ENCODE assay signal across 8 mouse cellular contexts in genomic region chr14:50895985-50896746, GRCm38 (mm10). TPM values are rescaled to one million over a fixed set of nuclear protein-coding genes. Genes with fewer than 3 reads are reported as not detected.
DNase-seq lines count a peak whose midpoint lies in the region; ATAC-seq lines count a peak whose summit lies in the region.

No protein-coding gene starts in this region.

- peak; percentile 49 for DNase-seq in adrenal gland, adult 8-10 months
- DNase-seq in gastrocnemius, postnatal 36 days: peak; percentile 72 to 75
- peak; percentile 33 to 47 for DNase-seq in left cerebral cortex, postnatal 36 days (ENCODE audit: low spot score in 2 of 2)
- DNase-seq in thymus, postnatal 4 days: no peak

- H3K9me3 ChIP-seq in intestine, embryonic 15.5 days: no peaks in the 10 kb centered on the region
- H3K9me3 ChIP-seq in megakaryocyte, embryonic 14.5 days: peaks cover 9% of the 10 kb centered on the region
- no peaks in the 10 kb centered on the region for H3K9me3 ChIP-seq in stomach, embryonic 14.5 days (ENCODE audit: control insufficient read depth, low read depth, low read length)

- peak overlapping the region; percentile 37 for H3K9ac ChIP-seq in intestine, embryonic 15.5 days
- H3K9ac ChIP-seq in stomach, embryonic 14.5 days (replicated peaks; ENCODE audit: low read depth, low read length): peak overlapping the region; percentile 36

- H3K4me2 ChIP-seq in intestine, embryonic 15.5 days (replicated peaks): peak overlapping the region; percentile 94
- H3K4me2 ChIP-seq in stomach, embryonic 14.5 days (replicated peaks; ENCODE audit: low read depth, low read length): peak overlapping the region; percentile 73

- peak overlapping the region; percentile 44 for H3K4me3 ChIP-seq in intestine, embryonic 15.5 days (replicated peaks)
- H3K4me3 ChIP-seq in megakaryocyte, embryonic 14.5 days (replicated peaks): peak overlapping the region; percentile 19
- H3K4me3 ChIP-seq in stomach, embryonic 14.5 days (ENCODE audit: low read depth, low read length): peak overlapping the region; percentile 35

- WGBS in intestine, embryonic 15.5 days: 15% methylated on average over 19 of the region's 19 CpGs
- WGBS in stomach, embryonic 14.5 days: 11% methylated on average over 19 of the region's 19 CpGs

- peak; percentile 51 for ATAC-seq in common myeloid progenitor, adult 5-6 weeks (replicated peaks; ENCODE audit: low read depth, poor library complexity, severe bottlenecking)
- peak; percentile 67 for ATAC-seq in intestine, embryonic 15.5 days
- ATAC-seq in stomach, embryonic 14.5 days (ENCODE audit: insufficient number of reproducible peaks, insufficient read depth, low FRiP score, low read depth): no peak

- H3K27me3 ChIP-seq in intestine, embryonic 15.5 days (replicated peaks): 0 out of 2 replicates have a peak, but pooled peaks cover 3% of the 10 kb centered on the region
- H3K27me3 ChIP-seq in megakaryocyte, embryonic 14.5 days (replicated peaks): peaks cover 34% of the 10 kb centered on the region
- peaks cover 2% of the 10 kb centered on the region; the same call in 1 of the 2 replicates for H3K27me3 ChIP-seq in stomach, embryonic 14.5 days (ENCODE audit: control insufficient read depth, insufficient read depth, low read length)

- H3K36me3 ChIP-seq in intestine, embryonic 15.5 days: no peaks in the 10 kb centered on the region
- no peaks in the 10 kb centered on the region for H3K36me3 ChIP-seq in megakaryocyte, embryonic 14.5 days (replicated peaks; ENCODE audit: low read length)
- H3K36me3 ChIP-seq in stomach, embryonic 14.5 days (ENCODE audit: control insufficient read depth, insufficient read depth, low read length): no peaks in the 10 kb centered on the region

- H3K4me1 ChIP-seq in intestine, embryonic 15.5 days (replicated peaks): peaks cover 11% of the 10 kb centered on the region
- peaks cover 25% of the 10 kb centered on the region for H3K4me1 ChIP-seq in megakaryocyte, embryonic 14.5 days
- peaks cover 4% of the 10 kb centered on the region; the same call in 1 of the 2 replicates for H3K4me1 ChIP-seq in stomach, embryonic 14.5 days (ENCODE audit: control insufficient read depth, insufficient read depth, low read length)

- H3K27ac ChIP-seq in intestine, embryonic 15.5 days: no peak overlapping the region
- H3K27ac ChIP-seq in stomach, embryonic 14.5 days (ENCODE audit: low read length): no peak overlapping the region

- intact Hi-C loops in gastrocnemius, postnatal 36 days (cut with DNase I): no loop called here
- intact Hi-C loops in left cerebral cortex, postnatal 36 days (cut with DNase I): no loop called here

RNA-seq across cellular contexts. Expression of gene Klhl33, which starts 1.1 kb away (rescaled TPM):
- total RNA-seq in adrenal gland, adult 8-10 months (2022): 1 to 10 TPM; 1.0 to 3.4 (median 1.8) TPM
- 0.32 TPM in 1 of 2 replicates, not detected in the other for total RNA-seq in common myeloid progenitor, adult 5-6 weeks (2017)
- 100 to 1,000 TPM; 100 to 136 TPM for total RNA-seq in gastrocnemius, postnatal 36 days (2021)
- polyA plus RNA-seq in intestine, embryonic 15.5 days (2015; fragmentation: Nextera tagmentation; extraction: Ambion mirVana): 0.23 and 0.29 TPM in 2 replicates
- total RNA-seq in left cerebral cortex, postnatal 36 days (2021): 1 to 10 TPM; 3.6 to 4.8 TPM
- 0.08 and 0.39 TPM in 2 replicates for polyA plus RNA-seq in megakaryocyte, embryonic 14.5 days (2012; ENCODE audit: insufficient read depth, low replicate concordance)
- 0.14 and 0.35 TPM in 2 replicates for polyA plus RNA-seq in stomach, embryonic 14.5 days (2014; fragmentation: Nextera tagmentation; extraction: Ambion mirVana)

RNA-seq across cellular contexts. Expression of gene Tep1, which starts 25.8 kb away (rescaled TPM):
- total RNA-seq in adrenal gland, adult 8-10 months (2022): 10 to 100 TPM; 25.5 to 33.6 (median 25.9) TPM
- 12.7 and 19.3 TPM in 2 replicates for total RNA-seq in common myeloid progenitor, adult 5-6 weeks (2017)
- 1 to 10 TPM; 6.6 to 8.8 TPM for total RNA-seq in gastrocnemius, postnatal 36 days (2021)
- polyA plus RNA-seq in intestine, embryonic 15.5 days (2015; fragmentation: Nextera tagmentation; extraction: Ambion mirVana): 10.4 and 13.3 TPM in 2 replicates
- 1 to 10 TPM; 2.9 to 4.1 TPM for total RNA-seq in left cerebral cortex, postnatal 36 days (2021)
- 4.3 TPM in 1 of 2 replicates, not detected in the other for polyA plus RNA-seq in megakaryocyte, embryonic 14.5 days (2012; ENCODE audit: insufficient read depth, low replicate concordance)
- 8.6 and 8.7 TPM in 2 replicates for polyA plus RNA-seq in stomach, embryonic 14.5 days (2014; fragmentation: Nextera tagmentation; extraction: Ambion mirVana)

RNA-seq across cellular contexts. Expression of gene Osgep, which starts 28.5 kb away (rescaled TPM):
- total RNA-seq in adrenal gland, adult 8-10 months (2022): 10 to 100 TPM; 44.8 to 55.6 (median 51.3) TPM
- 110 and 124 TPM in 2 replicates for total RNA-seq in common myeloid progenitor, adult 5-6 weeks (2017)
- total RNA-seq in gastrocnemius, postnatal 36 days (2021): 10 to 100 TPM; 38.3 to 46.7 TPM
- polyA plus RNA-seq in intestine, embryonic 15.5 days (2015; fragmentation: Nextera tagmentation; extraction: Ambion mirVana): 134 and 136 TPM in 2 replicates
- total RNA-seq in left cerebral cortex, postnatal 36 days (2021): 10 to 100 TPM; 32.0 to 35.7 TPM
- polyA plus RNA-seq in megakaryocyte, embryonic 14.5 days (2012; ENCODE audit: insufficient read depth, low replicate concordance): 14.5 and 15.9 TPM in 2 replicates
- polyA plus RNA-seq in stomach, embryonic 14.5 days (2014; fragmentation: Nextera tagmentation; extraction: Ambion mirVana): 149 and 169 TPM in 2 replicates

RNA-seq across cellular contexts. Expression of gene Apex1, which starts 28.6 kb away (rescaled TPM):
- 10 to 100 TPM; 73.6 to 85.2 (median 74.1) TPM for total RNA-seq in adrenal gland, adult 8-10 months (2022)
- 206 and 222 TPM in 2 replicates for total RNA-seq in common myeloid progenitor, adult 5-6 weeks (2017)
- 10 to 100 TPM; 26.9 to 28.6 TPM for total RNA-seq in gastrocnemius, postnatal 36 days (2021)
- 236 and 265 TPM in 2 replicates for polyA plus RNA-seq in intestine, embryonic 15.5 days (2015; fragmentation: Nextera tagmentation; extraction: Ambion mirVana)
- 10 to 100 TPM; 52.0 to 58.6 TPM for total RNA-seq in left cerebral cortex, postnatal 36 days (2021)
- 13.9 and 87.6 TPM in 2 replicates for polyA plus RNA-seq in megakaryocyte, embryonic 14.5 days (2012; ENCODE audit: insufficient read depth, low replicate concordance)
- polyA plus RNA-seq in stomach, embryonic 14.5 days (2014; fragmentation: Nextera tagmentation; extraction: Ambion mirVana): 217 and 223 TPM in 2 replicates

RNA-seq across cellular contexts. Expression of gene Pip4p1, which starts 34.5 kb away (rescaled TPM):
- 10 to 100 TPM; 62.3 to 74.8 (median 68.0) TPM for total RNA-seq in adrenal gland, adult 8-10 months (2022)
- 15.6 and 17.3 TPM in 2 replicates for total RNA-seq in common myeloid progenitor, adult 5-6 weeks (2017)
- 10 to 100 TPM; 12.4 to 15.4 TPM for total RNA-seq in gastrocnemius, postnatal 36 days (2021)
- polyA plus RNA-seq in intestine, embryonic 15.5 days (2015; fragmentation: Nextera tagmentation; extraction: Ambion mirVana): 65.5 and 67.5 TPM in 2 replicates
- total RNA-seq in left cerebral cortex, postnatal 36 days (2021): 100 to 1,000 TPM in 1 of 2 experiments, 10 to 100 TPM in 1; 89.8 to 103 TPM
- polyA plus RNA-seq in megakaryocyte, embryonic 14.5 days (2012; ENCODE audit: insufficient read depth, low replicate concordance): 82.0 and 93.0 TPM in 2 replicates
- polyA plus RNA-seq in stomach, embryonic 14.5 days (2014; fragmentation: Nextera tagmentation; extraction: Ambion mirVana): 41.0 and 50.2 TPM in 2 replicates

Comparison
In these comparisons a context has a peak if more than half of its experiments do, and no peak if none do; other contexts are left out.
1. RNA of gene Klhl33, which starts 1.1 kb away (total RNA-seq): 100 to 136 TPM in gastrocnemius, postnatal 36 days; 3.6 to 4.8 TPM in left cerebral cortex, postnatal 36 days, 1.0 to 3.4 TPM in adrenal gland, adult 8-10 months and 0.32 TPM in common myeloid progenitor, adult 5-6 weeks; every median in the first group is over 10 times any median in the second.
2. Peak in every context shown above with its lines, with median percentiles within 50 percentile points of each other: H3K4me3 ChIP-seq.